Mouse (Mus musculus) stomach, embryonic 14.5 days (tissue): Measurements from ENCODE around the gene Gemin2. TPM values are rescaled to one million over a fixed set of nuclear protein-coding genes. Genes with fewer than 3 reads are reported as not detected.
"Not testable (repeated sequence)": the region's sequence is repeated elsewhere in the genome, so short reads cannot be mapped to it uniquely, and the experiment has no call there.

Experiments
- ATAC-seq: fragments of 200-750 bp; cut with Nextera tagmentation; 2 replicates; pipeline ENCODE4 v1.8.0; 2017; ENCODE audit warnings: low read depth, moderate TSS enrichment; ENCODE audit not compliant: insufficient number of reproducible peaks, insufficient read depth, low FRiP score
- H3K27ac ChIP-seq: fragments of 300-500 bp; sonication (generic); 2 replicates; pipeline ENCODE4 v1.5.1; 2014; ENCODE audit warnings: mild to moderate bottlenecking, low read length, moderate library complexity, mixed read lengths
- H3K27me3 ChIP-seq: fragments of 300-500 bp; sonication (generic); 2 replicates; pipeline ENCODE4 v1.6.1; 2014; ENCODE audit warnings: low read length, control low read depth, mixed read lengths; ENCODE audit not compliant: control insufficient read depth, insufficient read depth
- H3K36me3 ChIP-seq: fragments of 300-500 bp; sonication (generic); 2 replicates; pipeline ENCODE4 v1.6.1; 2014; ENCODE audit warnings: mild to moderate bottlenecking, control low read depth, low read length, moderate library complexity, mixed read lengths; ENCODE audit not compliant: control insufficient read depth, insufficient read depth
- H3K4me1 ChIP-seq: fragments of 300-500 bp; sonication (generic); 2 replicates; pipeline ENCODE4 v1.6.1; 2014; ENCODE audit warnings: low read length, control low read depth, mixed read lengths; ENCODE audit not compliant: control insufficient read depth, insufficient read depth
- H3K4me2 ChIP-seq: fragments of 300-500 bp; sonication (generic); replicated peaks from 2 replicates; pipeline ENCODE4 v1.6.1; 2014; ENCODE audit warnings: low read depth, low read length, control low read depth
- H3K4me3 ChIP-seq: fragments of 300-500 bp; sonication (generic); 2 replicates; pipeline ENCODE4 v1.5.1; 2014; ENCODE audit warnings: low read depth, low read length, control low read depth
- H3K9ac ChIP-seq: fragments of 300-500 bp; sonication (generic); replicated peaks from 2 replicates; pipeline ENCODE4 v1.6.1; 2014; ENCODE audit warnings: low read depth, mild to moderate bottlenecking, control low read depth, low read length, moderate library complexity, mixed read lengths
- H3K9me3 ChIP-seq: fragments of 300-500 bp; sonication (generic); 2 replicates; pipeline ENCODE4 v1.6.1; 2016; ENCODE audit warnings: low read depth, low read length, control low read depth; ENCODE audit not compliant: control insufficient read depth
- WGBS: fragments of 180-500 bp; shearing (Covaris S2); extraction: QIAGEN DNeasy Blood & Tissue Kit; methylation state at CpG from one replicate; pipeline ENCODE4 v1.1.7; 2014; 5-methylcytosine and 5-hydroxymethylcytosine counted together
- polyA plus RNA-seq: library from polyadenylated mRNA; unstranded; fragments of >200 nt; fragmentation: Nextera tagmentation; extraction: Ambion mirVana; gene quantifications from 2 replicates; pipeline ENCODE4 v1.2.1, GENCODE M21; 2014

The Gemin2 gene
- polyA plus RNA-seq, 1 experiment from 2014 or later = 29.8 TPM

DNA sequence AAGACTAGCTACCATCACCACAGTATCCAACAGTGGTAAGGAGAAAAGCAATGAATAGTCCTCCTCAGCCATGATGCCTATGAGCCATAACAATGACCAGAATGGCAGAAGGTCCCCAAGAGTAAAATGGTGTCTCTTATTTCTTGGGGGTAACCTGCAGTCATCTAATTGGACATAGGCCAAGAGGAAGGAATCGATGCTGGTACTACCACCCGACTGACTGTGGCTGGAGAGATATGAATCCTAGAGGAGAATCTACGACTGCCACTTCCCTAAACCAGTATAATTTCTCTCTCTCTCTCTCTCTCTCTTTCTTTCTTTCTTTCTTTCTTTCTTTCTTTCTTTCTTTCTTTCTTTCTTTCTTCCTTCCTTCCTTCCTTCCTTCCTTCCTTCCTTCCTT, 39.3 kb downstream of the Gemin2 start:
- no peaks in the 10 kb centered on the region for H3K4me1 ChIP-seq
- peaks cover 8% of the 10 kb centered on the region; the same call in 1 of the 2 replicates for H3K36me3 ChIP-seq
- H3K27me3 ChIP-seq = no peaks in the 10 kb centered on the region
- H3K4me2 ChIP-seq = no peak overlapping the region
- no peak for ATAC-seq
- no peak overlapping the region for H3K4me3 ChIP-seq
- no peak overlapping the region for H3K9ac ChIP-seq
- no peak overlapping the region for H3K27ac ChIP-seq
- 94% methylated on average over 3 of the region's 3 CpGs for WGBS
- no peaks in the 10 kb centered on the region for H3K9me3 ChIP-seq

- no peaks in the 10 kb centered on the region for H3K27me3 ChIP-seq
- H3K4me1 ChIP-seq = no peaks in the 10 kb centered on the region
- no peak for ATAC-seq
- H3K4me3 ChIP-seq = no peak overlapping the region
- H3K9me3 ChIP-seq = no peaks in the 10 kb centered on the region
- no peak overlapping the region for H3K9ac ChIP-seq
- WGBS = 91% methylated on average over 5 of the region's 5 CpGs
- H3K36me3 ChIP-seq = peaks cover 8% of the 10 kb centered on the region; the same call in 1 of the 2 replicates
- H3K27ac ChIP-seq = no peak overlapping the region
- H3K4me2 ChIP-seq = no peak overlapping the region
Observed at GRCm38 (mm10) chr12:59053166-59053565, 40.0 kb downstream of the Gemin2 start.

DNA sequence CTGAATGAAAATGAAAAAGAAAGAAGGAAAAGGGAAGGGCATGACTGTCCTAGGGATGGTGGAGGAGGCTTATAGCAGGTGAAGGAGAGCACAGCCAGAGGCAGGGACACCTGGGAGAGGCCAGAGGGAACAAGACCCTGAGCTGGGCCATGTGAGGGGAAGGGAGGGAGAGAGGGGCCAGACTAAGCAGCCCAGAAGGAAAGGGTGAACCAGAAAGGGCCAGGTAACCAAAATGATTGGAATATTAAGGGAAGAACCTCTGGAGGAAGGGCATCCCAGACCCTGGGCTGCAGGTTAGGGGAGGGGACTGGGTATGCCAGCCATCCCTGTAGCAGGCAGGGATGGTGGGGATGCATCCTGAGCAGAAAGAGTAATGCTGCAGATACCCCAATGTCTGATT, 40.8 kb downstream of the Gemin2 start:
- no peak overlapping the region for H3K4me2 ChIP-seq
- peaks cover under 1% of the 10 kb centered on the region; the same call in 1 of the 2 replicates for H3K4me1 ChIP-seq
- no peaks in the 10 kb centered on the region for H3K9me3 ChIP-seq
- no peak overlapping the region for H3K4me3 ChIP-seq
- no peaks in the 10 kb centered on the region for H3K27me3 ChIP-seq
- H3K36me3 ChIP-seq = peaks cover 11% of the 10 kb centered on the region
- no peak for ATAC-seq
- no peak overlapping the region for H3K9ac ChIP-seq
- H3K27ac ChIP-seq = no peak overlapping the region

DNA sequence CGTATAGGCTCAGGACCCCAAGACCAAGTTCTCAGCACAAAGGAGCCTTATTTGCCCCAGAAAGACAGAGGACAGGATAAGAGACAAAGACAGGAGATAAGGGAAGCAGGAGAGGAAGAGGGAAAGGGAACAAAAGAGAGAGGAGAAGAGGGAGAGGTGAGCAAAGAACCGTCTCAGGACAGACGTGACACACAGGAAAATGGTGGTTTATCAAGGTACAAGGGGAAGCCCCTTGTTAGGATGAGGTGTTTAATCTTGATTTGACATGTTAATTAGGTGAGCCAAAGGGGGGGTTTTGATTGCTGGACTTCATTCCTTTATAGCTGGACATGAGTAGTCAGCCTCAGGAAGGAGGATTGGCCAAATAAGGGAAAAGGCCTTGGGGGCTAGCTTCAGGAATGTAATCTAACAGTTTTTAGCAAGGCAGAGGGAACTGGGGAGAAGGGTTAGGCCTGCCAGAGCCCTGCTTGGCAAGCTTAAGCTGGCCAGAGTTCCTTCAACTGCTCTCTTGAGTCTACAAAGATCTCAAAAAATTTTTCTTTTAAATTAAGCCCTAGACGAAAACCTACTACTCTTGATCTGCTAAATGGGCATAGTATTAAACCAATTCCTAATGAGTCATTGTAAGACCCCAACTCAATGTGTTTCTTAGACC, 42.1 kb downstream of the Gemin2 start:
- peaks cover 5% of the 10 kb centered on the region for H3K36me3 ChIP-seq
- 72% methylated on average over 4 of the region's 4 CpGs for WGBS

DNA sequence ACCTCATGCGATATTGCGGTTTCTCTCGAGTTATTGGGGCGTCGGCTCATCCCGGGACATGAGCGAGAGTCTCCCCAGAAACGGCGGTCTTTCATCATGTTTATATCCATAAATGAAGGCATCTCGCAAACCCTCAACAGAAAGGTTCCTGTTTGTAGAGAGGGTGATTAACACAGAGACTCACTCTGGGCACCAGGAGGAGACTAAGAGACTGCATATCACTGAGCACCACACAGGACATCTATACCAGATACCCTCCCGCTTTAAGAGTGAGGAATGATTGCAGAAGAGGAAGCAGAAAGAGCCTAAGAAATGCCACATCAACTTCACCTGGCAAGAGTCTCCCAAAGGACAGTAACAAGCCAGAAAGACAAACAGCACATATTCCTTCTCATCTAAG, 43.0 kb downstream of the Gemin2 start:
- WGBS = 99% methylated on average over 11 of the region's 11 CpGs
- H3K9me3 ChIP-seq = no peaks in the 10 kb centered on the region
- H3K36me3 ChIP-seq = peaks cover 5% of the 10 kb centered on the region
- H3K27me3 ChIP-seq = no peaks in the 10 kb centered on the region
- ATAC-seq = no peak
- H3K4me3 ChIP-seq = no peak overlapping the region
- H3K27ac ChIP-seq = no peak overlapping the region
- H3K4me2 ChIP-seq = no peak overlapping the region
- no peak overlapping the region for H3K9ac ChIP-seq
- H3K4me1 ChIP-seq = peaks cover 8% of the 10 kb centered on the region; the same call in 1 of the 2 replicates

More for the DNA sequence above, 42.1 kb downstream of the Gemin2 start:
- Histone ChIP-seq H3K27me3 (no peaks in the 10 kb centered on the region), H3K27ac (no peak overlapping the region), H3K9me3 (no peaks in the 10 kb centered on the region), H3K9ac (no peak overlapping the region), H3K4me1 (peaks cover 8% of the 10 kb centered on the region; the same call in 1 of the 2 replicates), H3K4me3 (no peak overlapping the region), H3K4me2 (no peak overlapping the region)
- no peak for ATAC-seq

- H3K27ac ChIP-seq, H3K9ac ChIP-seq, H3K4me3 ChIP-seq, H3K36me3 ChIP-seq, H3K9me3 ChIP-seq, H3K27me3 ChIP-seq, H3K4me2 ChIP-seq, H3K4me1 ChIP-seq, ATAC-seq: not testable (repeated sequence)
- 84% methylated on average over 5 of the region's 5 CpGs for WGBS
Observed at GRCm38 (mm10) chr12:59058242-59058641, 45.0 kb downstream of the Gemin2 start.

- no peaks in the 10 kb centered on the region for H3K9me3 ChIP-seq
- peak overlapping the region; percentile 88; the same call in 1 of the 2 replicates for H3K9ac ChIP-seq
- no peak for ATAC-seq
- peak overlapping the region; percentile 48 for H3K4me2 ChIP-seq
- peaks cover 8% of the 10 kb centered on the region; the same call in 1 of the 2 replicates for H3K4me1 ChIP-seq
- H3K4me3 ChIP-seq = peak overlapping the region; percentile 76
- H3K27me3 ChIP-seq = no peaks in the 10 kb centered on the region
- 55% methylated on average over 4 of the region's 4 CpGs for WGBS
- peak overlapping the region; percentile 86; the same call in 1 of the 2 replicates for H3K27ac ChIP-seq
- H3K36me3 ChIP-seq = peaks cover 5% of the 10 kb centered on the region; the same call in 1 of the 2 replicates
Observed at GRCm38 (mm10) chr12:59060322-59060721, 47.1 kb downstream of the Gemin2 start.

DNA sequence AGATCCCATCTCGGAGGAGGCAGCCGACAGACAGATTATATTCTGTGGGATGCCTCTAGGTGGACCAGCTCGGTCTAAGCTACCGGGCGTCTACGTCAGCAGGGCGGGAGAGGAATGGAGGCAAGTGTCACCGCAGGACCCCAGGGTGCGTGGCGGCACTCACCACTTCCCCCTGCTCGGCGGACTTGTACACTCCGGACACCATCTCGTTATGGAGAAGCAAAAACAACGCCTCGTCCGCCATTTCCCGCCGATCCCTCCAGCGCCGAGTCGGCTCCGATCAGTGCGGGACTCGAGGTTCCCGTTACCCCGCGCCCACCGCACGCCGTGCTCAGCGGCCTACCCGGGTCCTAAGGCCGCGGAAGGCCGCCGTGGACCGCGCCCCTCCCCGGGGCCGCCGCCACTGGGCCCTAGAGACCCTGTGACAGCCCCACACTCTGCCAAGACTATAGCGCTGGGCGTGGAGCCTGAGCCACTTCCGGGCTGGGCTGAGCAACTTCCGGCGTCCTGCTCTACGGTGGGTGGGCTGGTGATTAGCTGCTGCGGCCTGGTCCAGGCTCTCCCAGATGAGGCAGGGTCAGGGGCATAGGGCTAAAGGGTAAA, 47.9 kb downstream of the Gemin2 start, which contains the start of gene Trappc6b:
Trappc6b (minus strand) TSS at position 480 of the 603 bp plus-strand sequence.
- Histone ChIP-seq H3K4me2 (peak within 1 kb of the TSS; percentile 48), H3K27me3 (no peaks in the 10 kb centered on the region), H3K36me3 (peaks cover 5% of the 10 kb centered on the region; the same call in 1 of the 2 replicates), H3K9me3 (no peaks in the 10 kb centered on the region), H3K9ac (peak within 1 kb of the TSS; percentile 88), H3K27ac (peak within 1 kb of the TSS; percentile 86), H3K4me1 (peaks cover 8% of the 10 kb centered on the region; the same call in 1 of the 2 replicates), H3K4me3 (peak within 1 kb of the TSS; percentile 76)
- peak; percentile 96 for ATAC-seq
- under 1% methylated on average over 49 of the region's 49 CpGs for WGBS
